In genomic region chr15:51565543-51565942, GRCm38 (mm10) we compare ENCODE assay signal across 24 mouse cellular contexts.
"Had no signal": no experiment of that assay in that cellular context is flagged by ENCODE, and none has a peak within 500 bp of the region (broad histone marks: within the 10 kb centered on the region; RNA-seq: fewer than 3 reads in every experiment).

No protein-coding gene starts in this region.

- DNase-seq: forebrain, postnatal 0 days; gastrocnemius, postnatal 14 days; gastrocnemius, postnatal 36 days; heart, adult 18-20 months; heart, postnatal 14 days; heart, postnatal 36 days; kidney, adult 18-20 months; kidney, adult 8-10 months; kidney, postnatal 10 days; kidney, postnatal 25 days; kidney, postnatal 4 days; liver; liver, embryonic 13.5 days had no signal

- H3K36me3 ChIP-seq: heart, embryonic 13.5 days; heart, embryonic 15.5 days; hindbrain, embryonic 13.5 days; hindbrain, embryonic 15.5 days; limb, embryonic 10.5 days; limb, embryonic 12.5 days; liver, embryonic 13.5 days had no signal

- ATAC-seq: forebrain, postnatal 0 days; hindbrain, postnatal 0 days; intestine, postnatal 0 days had no signal

- H3K4me1 ChIP-seq: heart, embryonic 13.5 days; heart, embryonic 15.5 days; hindbrain, embryonic 13.5 days; hindbrain, embryonic 15.5 days; limb, embryonic 10.5 days; limb, embryonic 12.5 days; liver, embryonic 13.5 days had no signal

- H3K27me3 ChIP-seq: heart, embryonic 13.5 days; heart, embryonic 15.5 days; hindbrain, embryonic 13.5 days; hindbrain, embryonic 15.5 days; limb, embryonic 12.5 days; liver, embryonic 13.5 days had no signal

- H3K27ac ChIP-seq: heart, embryonic 13.5 days; heart, embryonic 15.5 days; hindbrain, embryonic 13.5 days; hindbrain, embryonic 15.5 days; hindbrain, postnatal 0 days; layer of hippocampus, adult 2 months; limb, embryonic 10.5 days; limb, embryonic 12.5 days; liver, embryonic 13.5 days had no signal

- H3K4me3 ChIP-seq: heart, embryonic 13.5 days; heart, embryonic 15.5 days; hindbrain, embryonic 13.5 days; hindbrain, embryonic 15.5 days; layer of hippocampus, adult 2 months; limb, embryonic 10.5 days; limb, embryonic 12.5 days; liver, embryonic 13.5 days had no signal

- H3K4me2 ChIP-seq: heart, embryonic 11.5 days; heart, embryonic 13.5 days; heart, embryonic 15.5 days; hindbrain, embryonic 13.5 days; hindbrain, embryonic 15.5 days; limb, embryonic 12.5 days; liver, embryonic 11.5 days; liver, embryonic 13.5 days had no signal

- H3K9me3 ChIP-seq: heart, embryonic 13.5 days; heart, embryonic 15.5 days; hindbrain, embryonic 13.5 days; hindbrain, embryonic 15.5 days; limb, embryonic 10.5 days; limb, embryonic 12.5 days; liver, embryonic 13.5 days had no signal

- H3K9ac ChIP-seq: forebrain, postnatal 0 days; heart, embryonic 13.5 days; heart, embryonic 15.5 days; hindbrain, embryonic 13.5 days; hindbrain, embryonic 15.5 days; limb, embryonic 12.5 days; liver, embryonic 13.5 days had no signal
